Mouse (Mus musculus): ENCODE results near the gene Unkl. TPM values are rescaled to one million over a fixed set of nuclear protein-coding genes. Genes with fewer than 3 reads are reported as not detected.

Gene Unkl
- polyA plus RNA-seq, 1 experiment from 2014 or later = 5.8 TPM

- 3% methylated on average over 35 of the region's 35 CpGs for WGBS
- peak; percentile 64; the same call in 1 of the 2 replicates for ATAC-seq (ENCODE audit: insufficient read depth)
- DNase-seq = peak; percentile 35
- Histone ChIP-seq H3K4me3 (ENCODE audit: low read depth, low read length) (peak within 1 kb of the TSS; percentile 37), H3K9ac (peak within 1 kb of the TSS; percentile 34; the same call in 1 of the 2 replicates), H3K36me3 (ENCODE audit: insufficient read depth) (peaks cover 20% of the 10 kb centered on the region), H3K9me3 (ENCODE audit: low read depth, low read length) (no peaks in the 10 kb centered on the region), H3K4me2 (peak within 1 kb of the TSS; percentile 69), H3K27ac (ENCODE audit: low read depth) (no peak within 1 kb of the TSS), H3K27me3 (ENCODE audit: insufficient read depth, low read length) (peaks cover 35% of the 10 kb centered on the region), H3K4me1 (ENCODE audit: insufficient read depth) (0 out of 2 replicates have a peak, but pooled peaks cover 4% of the 10 kb centered on the region)
- no peak for TF ChIP-seq CTCF (IDR thresholded peaks at IDR 0.05; ENCODE audit: low read depth)
Observed at GRCm38 (mm10) chr17:25256140-25256754, 68.0 kb downstream of the Unkl start, which contains the start of gene Baiap3. TSS of gene Baiap3 (minus strand) at chr17:25256364.

- WGBS = 52% methylated on average over 6 of the region's 6 CpGs
- Histone ChIP-seq H3K4me1 (ENCODE audit: insufficient read depth) (0 out of 2 replicates have a peak, but pooled peaks cover 4% of the 10 kb centered on the region), H3K27me3 (ENCODE audit: insufficient read depth, low read length) (peaks cover 35% of the 10 kb centered on the region), H3K36me3 (ENCODE audit: insufficient read depth) (peaks cover 26% of the 10 kb centered on the region), H3K4me3 (ENCODE audit: low read depth, low read length) (no peak overlapping the region), H3K9ac (no peak overlapping the region), H3K9me3 (ENCODE audit: low read depth, low read length) (no peaks in the 10 kb centered on the region), H3K27ac (ENCODE audit: low read depth) (no peak overlapping the region), H3K4me2 (no peak overlapping the region)
- no peak for TF ChIP-seq CTCF (IDR thresholded peaks at IDR 0.05; ENCODE audit: low read depth)
- ATAC-seq (ENCODE audit: insufficient read depth) (no peak), DNase-seq (peak; percentile 49)
Observed at GRCm38 (mm10) chr17:25257804-25258261, 69.6 kb downstream of the Unkl start.

- Histone ChIP-seq H3K9ac (no peak overlapping the region), H3K4me3 (ENCODE audit: low read depth, low read length) (no peak overlapping the region), H3K27me3 (ENCODE audit: insufficient read depth, low read length) (no peaks in the 10 kb centered on the region), H3K27ac (ENCODE audit: low read depth) (no peak overlapping the region), H3K4me1 (ENCODE audit: insufficient read depth) (no peaks in the 10 kb centered on the region), H3K4me2 (no peak overlapping the region), H3K36me3 (ENCODE audit: insufficient read depth) (peaks cover 81% of the 10 kb centered on the region), H3K9me3 (ENCODE audit: low read depth, low read length) (no peaks in the 10 kb centered on the region)
- DNase-seq (no peak), ATAC-seq (ENCODE audit: insufficient read depth) (no peak)
- TF ChIP-seq CTCF (IDR thresholded peaks at IDR 0.05; ENCODE audit: low read depth) = peak; percentile 41; the same call in 1 of the 2 replicates
- WGBS = 66% methylated on average over 3 of the region's 3 CpGs
Observed at GRCm38 (mm10) chr17:25264453-25264852, 76.3 kb downstream of the Unkl start.

GRCm38 (mm10) chr17:25270795-25271335 lies 82.7 kb downstream of the Unkl start:
- peak overlapping the region; percentile 100; the same call in 1 of the 2 replicates for H3K9ac ChIP-seq
- H3K27me3 ChIP-seq (ENCODE audit: insufficient read depth, low read length) = no peaks in the 10 kb centered on the region
- H3K27ac ChIP-seq (ENCODE audit: low read depth) = no peak overlapping the region
- 53% methylated on average over 2 of the region's 2 CpGs for WGBS
- H3K9me3 ChIP-seq (ENCODE audit: low read depth, low read length) = no peaks in the 10 kb centered on the region
- TF ChIP-seq CTCF (IDR thresholded peaks at IDR 0.05; ENCODE audit: low read depth) = no peak
- DNase-seq (peak; percentile 21), ATAC-seq (ENCODE audit: insufficient read depth) (no peak)
- no peaks in the 10 kb centered on the region; the same call in 1 of the 2 replicates for H3K4me1 ChIP-seq (ENCODE audit: insufficient read depth)
- peak overlapping the region; percentile 83 for H3K4me2 ChIP-seq
- peak overlapping the region; percentile 100 for H3K4me3 ChIP-seq (ENCODE audit: low read depth, low read length)
- H3K36me3 ChIP-seq (ENCODE audit: insufficient read depth) = peaks cover 51% of the 10 kb centered on the region

- no peaks in the 10 kb centered on the region for H3K9me3 ChIP-seq (ENCODE audit: low read depth, low read length)
- no peak for TF ChIP-seq CTCF (IDR thresholded peaks at IDR 0.05; ENCODE audit: low read depth)
- H3K4me2 ChIP-seq = peak overlapping the region; percentile 83
- peak overlapping the region; percentile 100 for H3K4me3 ChIP-seq (ENCODE audit: low read depth, low read length)
- ATAC-seq (ENCODE audit: insufficient read depth) (no peak), DNase-seq (peak; percentile 52)
- H3K27me3 ChIP-seq (ENCODE audit: insufficient read depth, low read length) = no peaks in the 10 kb centered on the region
- peak overlapping the region; percentile 100 for H3K9ac ChIP-seq
- H3K36me3 ChIP-seq (ENCODE audit: insufficient read depth) = peaks cover 36% of the 10 kb centered on the region
- peak overlapping the region; percentile 99 for H3K27ac ChIP-seq (ENCODE audit: low read depth)
- no peaks in the 10 kb centered on the region; the same call in 1 of the 2 replicates for H3K4me1 ChIP-seq (ENCODE audit: insufficient read depth)
- WGBS = under 1% methylated on average over 10 of the region's 10 CpGs
Observed at GRCm38 (mm10) chr17:25272326-25272725, 84.1 kb downstream of the Unkl start.

GRCm38 (mm10) chr17:25272951-25273705 lies 84.9 kb downstream of the Unkl start:
- H3K9me3 ChIP-seq (ENCODE audit: low read depth, low read length) = no peaks in the 10 kb centered on the region
- no peaks in the 10 kb centered on the region for H3K27me3 ChIP-seq (ENCODE audit: insufficient read depth, low read length)
- TF ChIP-seq CTCF (IDR thresholded peaks at IDR 0.05; ENCODE audit: low read depth) = no peak
- under 1% methylated on average over 88 of the region's 92 CpGs for WGBS
- peak overlapping the region; percentile 83 for H3K4me2 ChIP-seq
- peak overlapping the region; percentile 99 for H3K27ac ChIP-seq (ENCODE audit: low read depth)
- peak; percentile 91 for ATAC-seq (ENCODE audit: insufficient read depth)
- H3K9ac ChIP-seq = peak overlapping the region; percentile 100
- peak overlapping the region; percentile 100 for H3K4me3 ChIP-seq (ENCODE audit: low read depth, low read length)
- H3K36me3 ChIP-seq (ENCODE audit: insufficient read depth) = peaks cover 28% of the 10 kb centered on the region
- no peaks in the 10 kb centered on the region; the same call in 1 of the 2 replicates for H3K4me1 ChIP-seq (ENCODE audit: insufficient read depth)
- peak; percentile 95 for DNase-seq

Measured in lung, embryonic 14.5 days (tissue).